Mouse (Mus musculus) lung, embryonic 15.5 days (tissue): ENCODE results near the gene Duoxa2. TPM values are rescaled to one million over a fixed set of nuclear protein-coding genes. Genes with fewer than 3 reads are reported as not detected.
"Not testable (repeated sequence)": the region's sequence is repeated elsewhere in the genome, so short reads cannot be mapped to it uniquely, and the experiment has no call there.

ENCODE experiments used
- ATAC-seq: fragments of 200-750 bp; cut with Nextera tagmentation; 2 replicates; pipeline ENCODE4 v1.8.0; 2017; ENCODE audit warnings: moderate number of reproducible peaks, borderline replicate concordance; ENCODE audit not compliant: low FRiP score, low TSS enrichment; ENCODE audit errors: extremely low read depth
- H3K27ac ChIP-seq: fragments of 300-500 bp; sonication (generic); 2 replicates; pipeline ENCODE4 v1.5.1; 2015; ENCODE audit warnings: moderate library complexity, mild to moderate bottlenecking, inconsistent platforms
- H3K27me3 ChIP-seq: fragments of 300-500 bp; sonication (generic); 2 replicates; pipeline ENCODE4 v1.6.1; 2015; ENCODE audit warnings: inconsistent platforms
- H3K36me3 ChIP-seq: fragments of 300-500 bp; sonication (generic); 2 replicates; pipeline ENCODE4 v1.6.1; 2015; ENCODE audit warnings: inconsistent platforms
- H3K4me1 ChIP-seq: fragments of 300-500 bp; sonication (generic); 2 replicates; pipeline ENCODE4 v1.6.1; 2015; ENCODE audit warnings: inconsistent platforms
- H3K4me2 ChIP-seq: fragments of 300-500 bp; sonication (generic); 2 replicates; pipeline ENCODE4 v1.6.1; 2015; ENCODE audit warnings: inconsistent platforms, mild to moderate bottlenecking, moderate library complexity
- H3K4me3 ChIP-seq: fragments of 300-500 bp; sonication (generic); 2 replicates; pipeline ENCODE4 v1.5.1; 2015; ENCODE audit warnings: mild to moderate bottlenecking, inconsistent platforms
- H3K9ac ChIP-seq: fragments of 300-500 bp; sonication (generic); 2 replicates; pipeline ENCODE4 v1.6.1; 2015; ENCODE audit warnings: inconsistent platforms
- H3K9me3 ChIP-seq: fragments of 300-500 bp; sonication (generic); 2 replicates; pipeline ENCODE4 v1.6.1; 2016; ENCODE audit warnings: inconsistent platforms
- WGBS: fragments of 180-500 bp; shearing (Covaris S2); methylation state at CpG from one replicate; pipeline ENCODE4 v1.1.7; 2015; 5-methylcytosine and 5-hydroxymethylcytosine counted together
- polyA plus RNA-seq: library from polyadenylated mRNA; unstranded; fragments of >200 nt; fragmentation: Nextera tagmentation; extraction: Ambion mirVana; gene quantifications from 2 replicates; pipeline ENCODE4 v1.2.1, GENCODE M21; 2015

The Duoxa2 gene
- polyA plus RNA-seq, 1 experiment from 2014 or later: not detected

- H3K27ac ChIP-seq: peak overlapping the region; percentile 3; the same call in 1 of the 2 replicates
- H3K4me3 ChIP-seq: no peak overlapping the region
- H3K36me3 ChIP-seq: no peaks in the 10 kb centered on the region
- H3K9me3 ChIP-seq: no peaks in the 10 kb centered on the region
- no peak for ATAC-seq
- H3K4me2 ChIP-seq: no peak overlapping the region
- no peak overlapping the region for H3K9ac ChIP-seq
- no peaks in the 10 kb centered on the region for H3K27me3 ChIP-seq
- 68% methylated on average over 6 of the region's 6 CpGs for WGBS
- H3K4me1 ChIP-seq: peaks cover 16% of the 10 kb centered on the region
These were observed 46.6 kb downstream of the Duoxa2 start for GRCm38 (mm10) chr2:122345106-122345893.

GRCm38 (mm10) chr2:122346164-122346563 lies 47.5 kb downstream of the Duoxa2 start:
- H3K36me3 ChIP-seq, H3K9ac ChIP-seq, ATAC-seq, H3K27ac ChIP-seq, H3K27me3 ChIP-seq, H3K4me2 ChIP-seq, H3K9me3 ChIP-seq, H3K4me3 ChIP-seq: not testable (repeated sequence)
- 85% methylated on average over 6 of the region's 6 CpGs for WGBS
- peaks cover 16% of the 10 kb centered on the region for H3K4me1 ChIP-seq

DNA sequence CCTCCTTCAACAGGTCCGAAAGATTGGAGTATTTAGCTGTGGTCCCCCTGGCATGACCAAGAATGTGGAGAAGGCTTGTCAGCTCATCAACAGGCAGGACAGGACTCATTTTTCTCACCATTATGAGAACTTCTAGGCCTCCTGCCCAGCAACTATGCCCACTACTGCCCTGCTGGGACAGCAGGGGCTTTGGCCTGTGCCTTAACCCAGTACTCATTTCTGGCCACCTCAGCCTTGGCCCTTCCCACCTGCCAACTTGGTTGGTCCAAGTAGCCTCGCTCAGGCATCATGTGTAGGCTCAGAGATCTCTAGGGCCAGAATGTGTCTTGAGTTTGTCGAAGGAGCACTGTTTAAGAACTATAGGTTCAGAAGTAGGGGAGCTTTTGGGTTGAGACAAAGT lies 48.6 kb downstream of the Duoxa2 start:
- Histone ChIP-seq H3K9me3 (no peaks in the 10 kb centered on the region), H3K4me1 (peaks cover 24% of the 10 kb centered on the region), H3K4me2 (no peak overlapping the region), H3K36me3 (no peaks in the 10 kb centered on the region), H3K27ac (no peak overlapping the region), H3K4me3 (no peak overlapping the region), H3K9ac (no peak overlapping the region), H3K27me3 (no peaks in the 10 kb centered on the region)
- WGBS: 93% methylated on average over 3 of the region's 3 CpGs
- no peak for ATAC-seq

DNA sequence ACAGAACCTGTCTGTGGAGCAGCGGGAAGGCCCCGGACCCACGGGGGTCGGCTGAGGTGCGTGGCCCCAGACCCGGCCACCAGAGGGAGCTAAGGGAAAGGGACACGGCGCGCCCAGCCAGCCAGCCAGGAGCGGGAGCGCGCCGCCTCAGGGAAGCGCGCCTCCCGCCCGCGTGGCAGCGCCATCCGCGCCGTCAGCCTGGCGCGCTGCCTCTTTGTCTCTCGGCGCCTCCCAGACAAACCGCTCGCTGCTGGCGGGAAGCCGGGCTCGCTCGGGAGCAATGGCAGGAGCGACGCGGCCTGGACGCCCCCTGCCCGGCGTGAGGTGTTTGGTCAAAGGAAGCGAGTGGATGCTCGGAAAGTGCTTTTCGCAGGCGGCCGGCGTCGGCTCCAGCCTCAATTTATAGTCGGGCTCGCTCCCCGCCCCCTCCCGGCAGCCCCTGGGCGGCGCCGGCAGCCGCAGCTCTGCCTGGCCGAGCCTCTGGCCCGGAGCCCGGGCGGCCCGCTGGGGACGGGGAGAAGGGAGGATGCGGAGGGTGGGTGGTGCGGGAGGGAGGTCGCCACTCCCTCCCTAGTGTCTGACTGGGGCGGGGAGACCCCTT lies 49.9 kb downstream of the Duoxa2 start:
- Histone ChIP-seq H3K9ac (peak overlapping the region; percentile 88), H3K27me3 (no peaks in the 10 kb centered on the region), H3K9me3 (no peaks in the 10 kb centered on the region), H3K4me2 (peak overlapping the region; percentile 83), H3K27ac (peak overlapping the region; percentile 99), H3K4me1 (peaks cover 26% of the 10 kb centered on the region), H3K36me3 (0 out of 2 replicates have a peak, but pooled peaks cover 2% of the 10 kb centered on the region), H3K4me3 (peak overlapping the region; percentile 64)
- ATAC-seq: peak; percentile 91
- WGBS: 1% methylated on average over 59 of the region's 63 CpGs

DNA sequence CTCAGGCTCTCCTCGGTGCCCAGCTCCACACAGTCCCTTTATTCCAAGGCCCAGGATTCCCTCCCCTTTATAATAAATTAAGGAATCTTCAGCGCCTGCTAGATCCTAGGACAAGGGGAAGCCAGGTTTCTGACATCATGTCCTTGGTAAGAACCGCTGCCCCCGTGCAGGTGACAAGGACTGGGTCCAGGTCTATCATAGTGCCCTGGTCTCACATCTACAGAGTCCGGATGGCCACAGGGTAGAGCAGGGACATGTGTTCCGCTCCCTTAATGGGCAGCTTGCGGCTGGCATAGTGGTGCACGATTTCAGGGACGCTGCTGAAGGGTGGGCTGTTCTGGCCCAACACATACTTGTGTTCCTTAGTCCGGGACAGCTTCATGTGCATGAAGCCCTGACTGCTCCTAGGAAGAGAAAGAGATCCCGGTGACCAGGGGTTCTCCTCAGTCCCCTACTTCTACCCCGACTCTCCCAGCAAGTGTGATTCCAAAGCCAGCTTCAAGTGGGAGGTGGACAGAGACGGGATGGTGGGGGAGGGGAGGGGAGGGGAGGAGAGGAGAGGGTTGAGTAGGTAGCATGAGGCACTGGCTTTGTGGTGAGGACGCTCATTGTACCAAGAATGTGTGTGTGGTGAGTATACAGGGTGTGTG lies 50.6 kb downstream of the Duoxa2 start:
- 0 out of 2 replicates have a peak, but pooled peaks cover 2% of the 10 kb centered on the region for H3K36me3 ChIP-seq
- H3K4me2 ChIP-seq: peak overlapping the region; percentile 83
- peak; percentile 17; the same call in 1 of the 2 replicates for ATAC-seq
- H3K27me3 ChIP-seq: no peaks in the 10 kb centered on the region
- H3K4me3 ChIP-seq: peak overlapping the region; percentile 64
- H3K4me1 ChIP-seq: peaks cover 26% of the 10 kb centered on the region
- 7% methylated on average over 14 of the region's 14 CpGs for WGBS
- H3K9ac ChIP-seq: peak overlapping the region; percentile 88
- no peaks in the 10 kb centered on the region for H3K9me3 ChIP-seq
- H3K27ac ChIP-seq: peak overlapping the region; percentile 99

DNA sequence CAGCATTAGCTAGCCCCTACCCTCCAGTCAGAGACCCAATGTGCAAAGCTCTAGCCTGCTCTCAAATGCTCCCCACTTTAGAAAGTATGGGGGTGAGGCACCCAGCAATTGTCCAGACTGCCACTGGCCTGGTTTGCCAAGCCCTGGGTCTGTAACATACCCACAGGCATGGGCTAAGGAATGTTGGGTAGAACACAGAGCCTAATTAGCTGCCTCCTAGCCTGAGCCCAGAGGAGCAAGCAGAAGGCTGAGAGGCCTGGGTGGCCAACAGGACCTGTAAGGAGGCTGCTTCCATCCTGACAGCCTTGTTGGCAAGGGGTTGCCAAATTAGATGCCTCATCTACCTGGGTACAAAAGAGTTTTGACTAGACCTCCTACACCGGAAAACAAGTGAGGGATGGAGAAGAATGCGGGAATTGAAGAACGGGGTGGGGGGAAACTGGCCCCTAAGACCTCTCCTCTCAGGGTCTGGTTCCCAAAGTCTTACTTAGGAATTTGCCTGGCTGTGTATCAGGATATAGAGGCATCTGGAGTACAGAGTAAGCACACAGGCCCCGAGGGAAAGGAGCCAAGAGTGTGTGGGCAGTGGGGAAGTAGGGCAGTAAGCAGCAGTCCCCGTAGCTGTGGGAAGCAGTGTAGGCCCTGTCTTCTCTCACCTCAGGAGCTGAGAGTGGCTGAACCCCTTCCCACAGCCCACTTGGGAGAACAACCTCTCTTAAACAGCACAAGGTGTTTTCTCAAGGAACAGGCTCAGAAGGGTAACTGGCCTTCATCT lies 52.6 kb downstream of the Duoxa2 start:
- no peak for ATAC-seq
- H3K27me3 ChIP-seq: no peaks in the 10 kb centered on the region
- H3K4me1 ChIP-seq: peaks cover 26% of the 10 kb centered on the region
- H3K9me3 ChIP-seq: no peaks in the 10 kb centered on the region
- H3K9ac ChIP-seq: no peak overlapping the region
- 0 out of 2 replicates have a peak, but pooled peaks cover 2% of the 10 kb centered on the region for H3K36me3 ChIP-seq
- no peak overlapping the region for H3K4me3 ChIP-seq
- H3K27ac ChIP-seq: peak overlapping the region; percentile 16; the same call in 1 of the 2 replicates
- 60% methylated on average over 5 of the region's 5 CpGs for whole genome bisulfite sequencing
- H3K4me2 ChIP-seq: no peak overlapping the region

DNA sequence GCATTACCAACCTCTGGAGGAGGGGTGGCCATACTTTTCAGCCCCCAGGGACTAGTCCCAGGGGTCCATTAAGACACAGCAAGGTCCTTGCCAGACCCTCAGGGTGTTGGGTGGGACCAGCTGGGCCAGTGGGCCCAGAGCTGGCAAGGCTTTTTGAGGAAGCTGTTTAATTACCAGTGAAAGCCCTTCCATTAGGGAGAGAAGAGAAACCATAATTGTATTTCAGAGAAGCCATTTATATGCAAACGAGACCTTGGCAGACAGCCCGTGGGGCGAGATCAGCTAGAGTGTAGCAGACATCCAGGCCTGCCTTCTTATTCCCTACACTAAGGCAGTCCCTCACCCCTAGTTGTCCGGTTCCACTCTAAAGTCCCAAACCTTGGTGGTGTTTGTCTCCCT lies 53.2 kb downstream of the Duoxa2 start:
- no peak for ATAC-seq
- 45% methylated on average over 4 of the region's 4 CpGs for WGBS
- no peak overlapping the region for H3K9ac ChIP-seq

More for the DNA sequence above, 53.2 kb downstream of the Duoxa2 start:
- Histone ChIP-seq H3K4me2 (no peak overlapping the region), H3K36me3 (peaks cover 5% of the 10 kb centered on the region; the same call in 1 of the 2 replicates), H3K4me1 (peaks cover 26% of the 10 kb centered on the region), H3K27me3 (no peaks in the 10 kb centered on the region), H3K4me3 (no peak overlapping the region), H3K27ac (peak overlapping the region; percentile 16), H3K9me3 (no peaks in the 10 kb centered on the region)

Other genes with a start within 250 kb of the Duoxa2 start
- 8.8 and 10.2 TPM in 2 replicates for gene Spg11, start 180.5 kb upstream of the Duoxa2 start, polyA plus RNA-seq
- 350 and 374 TPM in 2 replicates for gene B2m, start 151.2 kb upstream of the Duoxa2 start, polyA plus RNA-seq
- 0.11 TPM in 1 of 2 replicates, not detected in the other for gene Trim69, start 138.2 kb upstream of the Duoxa2 start, polyA plus RNA-seq
- not detected in 2 replicates for gene Patl2, start 112.7 kb upstream of the Duoxa2 start, polyA plus RNA-seq
- not detected in 2 replicates for gene Terb2, start 112.6 kb upstream of the Duoxa2 start, polyA plus RNA-seq
- 18.6 and 21.7 TPM in 2 replicates for gene Sord, start 64.2 kb upstream of the Duoxa2 start, polyA plus RNA-seq
- 0.04 TPM in 2 replicates for gene Duox2, start 451 bp upstream of the Duoxa2 start, polyA plus RNA-seq
- 0.20 and 0.35 TPM in 2 replicates for gene Duoxa1, start 14.8 kb downstream of the Duoxa2 start, polyA plus RNA-seq
- 0.04 and 0.10 TPM in 2 replicates for gene Duox1, start 16.8 kb downstream of the Duoxa2 start, polyA plus RNA-seq
- 2.1 and 2.9 TPM in 2 replicates for gene Shf, start 70.3 kb downstream of the Duoxa2 start, polyA plus RNA-seq
- gene Slc28a2, start 127.6 kb downstream of the Duoxa2 start, polyA plus RNA-seq: 0.16 and 0.31 TPM in 2 replicates
- gene Gm14085, start 186.0 kb downstream of the Duoxa2 start, polyA plus RNA-seq: not detected in 2 replicates